Mouse (Mus musculus) CH12.LX (cell line): ENCODE results near the gene Ston1. TPM values are rescaled to one million over a fixed set of nuclear protein-coding genes. Genes with fewer than 3 reads are reported as not detected.

Source experiments
- DNase-seq: peaks from one replicate; pipeline ENCODE4 v3.0.0-alpha.2; 2013; ENCODE audit errors: extremely low read depth
- H3K27ac ChIP-seq: 2 replicates; pipeline ENCODE4 v1.5.1; 2012; ENCODE audit warnings: low read depth, mild to moderate bottlenecking, control low read depth, moderate library complexity; ENCODE audit not compliant: insufficient read depth
- H3K27me3 ChIP-seq: replicated peaks from 2 replicates; pipeline ENCODE3; 2012; ENCODE audit warnings: inconsistent platforms
- H3K36me3 ChIP-seq, 2 experiments: replicated peaks in 1 of 2; 2 replicates each; pipeline versions ENCODE3 to v1.6.1; 2012; ENCODE audit warnings: inconsistent platforms in 1 of 2, low read length in 1 of 2, mild to moderate bottlenecking in 1 of 2, mixed read lengths in 1 of 2, moderate library complexity in 1 of 2; ENCODE audit not compliant: control insufficient read depth in 1 of 2, insufficient read depth in 1 of 2
- H3K4me1 ChIP-seq, 2 experiments: 2 replicates each; pipeline ENCODE4 v1.6.1; 2012; ENCODE audit warnings: inconsistent platforms in 1 of 2, moderate library complexity in 1 of 2; ENCODE audit not compliant: insufficient read depth in 2 of 2, control insufficient read depth in 1 of 2
- H3K4me2 ChIP-seq: 2 replicates; pipeline ENCODE4 v1.6.1; 2012; ENCODE audit warnings: low read depth, mild to moderate bottlenecking, control low read depth; ENCODE audit not compliant: poor library complexity, insufficient read depth, severe bottlenecking
- H3K4me3 ChIP-seq, 3 experiments: fragments of 150-350 bp in 1 of 3; sonication (generic) in 1 of 3; replicated peaks in 1 of 3; 2 replicates each; pipeline versions ENCODE3 to v1.5.1; 2011 to 2012; ENCODE audit warnings: low read depth in 2 of 3, low read length in 2 of 3, mild to moderate bottlenecking in 2 of 3, moderate library complexity in 2 of 3, control low read depth in 1 of 3, improper control_type of control experiment in 1 of 3, inconsistent platforms in 1 of 3, mixed read lengths in 1 of 3; ENCODE audit not compliant: poor library complexity in 1 of 3
- H3K79me2 ChIP-seq: replicated peaks from 2 replicates; pipeline ENCODE4 v1.6.1; 2012; ENCODE audit warnings: mild to moderate bottlenecking, moderate library complexity; ENCODE audit not compliant: control insufficient read depth, poor library complexity, insufficient read depth, severe bottlenecking; ENCODE audit errors: extremely low read depth
- H3K9ac ChIP-seq: 2 replicates; pipeline ENCODE4 v1.6.1; 2012; ENCODE audit warnings: low read depth, mild to moderate bottlenecking, control low read depth, moderate library complexity; ENCODE audit not compliant: insufficient read depth
- H3K9me3 ChIP-seq: replicated peaks from 2 replicates; pipeline ENCODE3; 2012; ENCODE audit warnings: low read length, inconsistent platforms, mixed read lengths
- BHLHE40 ChIP-seq: IDR thresholded peaks from 2 replicates; pipeline ENCODE4 v1.6.1; 2011; ENCODE audit warnings: mild to moderate bottlenecking, low read depth, low read length, improper control_type of control experiment
- CHD1 ChIP-seq: IDR thresholded peaks from 2 replicates; pipeline ENCODE4 v1.6.1; 2012; ENCODE audit warnings: low read depth, low read length, improper control_type of control experiment, inconsistent platforms
- CTCF ChIP-seq, 2 experiments: IDR thresholded peaks in 1 of 2; conservative IDR thresholded peaks in 1 of 2; 2 replicates each; pipeline ENCODE4 v1.5.1; 2011 to 2012; ENCODE audit warnings: low read depth in 2 of 2, low read length in 2 of 2, improper control_type of control experiment in 1 of 2, inconsistent platforms in 1 of 2, mild to moderate bottlenecking in 1 of 2, moderate library complexity in 1 of 2
- ELF1 ChIP-seq: IDR thresholded peaks from 2 replicates; pipeline ENCODE4 v1.6.1; 2014; ENCODE audit warnings: low read depth, mild to moderate bottlenecking, inconsistent platforms, low read length, improper control_type of control experiment
- IRF4 ChIP-seq: IDR thresholded peaks from 2 replicates; pipeline ENCODE4 v1.6.1; 2014; ENCODE audit warnings: low read depth, mild to moderate bottlenecking, inconsistent platforms, low read length, improper control_type of control experiment
- JUN ChIP-seq: IDR thresholded peaks from 2 replicates; pipeline ENCODE4 v1.6.1; 2011; ENCODE audit warnings: low read depth, mild to moderate bottlenecking, low read length, improper control_type of control experiment, moderate library complexity; ENCODE audit not compliant: insufficient read depth
- KAT2A ChIP-seq: IDR thresholded peaks from 2 replicates; pipeline ENCODE4 v1.6.1; 2012; ENCODE audit warnings: low read length, improper control_type of control experiment, inconsistent platforms; ENCODE audit not compliant: insufficient replicate concordance
- MAZ ChIP-seq: IDR thresholded peaks from 2 replicates; pipeline ENCODE4 v1.6.1; 2012; ENCODE audit warnings: low read depth, mild to moderate bottlenecking, inconsistent platforms, low read length, improper control_type of control experiment, moderate library complexity
- MEF2A ChIP-seq: IDR thresholded peaks from 2 replicates; pipeline ENCODE4 v1.6.1; 2014; ENCODE audit warnings: low read depth, mild to moderate bottlenecking, inconsistent platforms, low read length, improper control_type of control experiment, borderline replicate concordance
- MXI1 ChIP-seq: IDR thresholded peaks from 2 replicates; pipeline ENCODE4 v1.6.1; 2011; ENCODE audit warnings: mild to moderate bottlenecking, low read depth, low read length, improper control_type of control experiment
- NRF1 ChIP-seq: IDR thresholded peaks from 2 replicates; pipeline ENCODE4 v1.6.1; 2014; ENCODE audit warnings: low read depth, mild to moderate bottlenecking, inconsistent platforms, low read length, improper control_type of control experiment, moderate library complexity
- PAX5 ChIP-seq: IDR thresholded peaks from 2 replicates; pipeline ENCODE4 v1.6.1; 2012; ENCODE audit warnings: low read length, inconsistent platforms, mixed read lengths
- SIN3A ChIP-seq: IDR thresholded peaks from 2 replicates; pipeline ENCODE4 v1.6.1; 2012; ENCODE audit warnings: low read length, improper control_type of control experiment, inconsistent platforms
- SMC3 ChIP-seq: IDR thresholded peaks from 2 replicates; pipeline ENCODE4 v1.6.1; 2011; ENCODE audit warnings: low read depth, low read length, improper control_type of control experiment
- TBP ChIP-seq: conservative IDR thresholded peaks from 2 replicates; pipeline ENCODE4 v1.6.1; 2011; ENCODE audit warnings: low read depth, low read length, improper control_type of control experiment
- ZC3H11A ChIP-seq: IDR thresholded peaks from 2 replicates; pipeline ENCODE4 v1.6.1; 2012; ENCODE audit warnings: low read depth, mild to moderate bottlenecking, inconsistent platforms, low read length, improper control_type of control experiment
- ZKSCAN1 ChIP-seq: IDR thresholded peaks from 2 replicates; pipeline ENCODE4 v1.6.1; 2012; ENCODE audit warnings: low read depth, inconsistent platforms, low read length, improper control_type of control experiment, borderline replicate concordance
- dilution Hi-C: fragments of 300-500 bp; cut with MboI; formaldehyde crosslinking; loops from 2 replicates; pipeline ENCODE4 v1.14.3; 2020; ENCODE audit warnings: low sequenced_read_pairs; ENCODE audit not compliant: extremely low pct_unique_long_range_greater_than_20kb, extremely low pct_ligation_motif_present
- in situ Hi-C: fragments of 300-500 bp; cut with MboI; formaldehyde crosslinking; loops from 3 replicates; pipeline ENCODE4 v1.14.3; 2019; ENCODE audit warnings: low sequenced_read_pairs, low pct_ligation_motif_present, low pct_unique_long_range_greater_than_20kb, mixed read lengths
- polyA plus RNA-seq: library from polyadenylated mRNA; unstranded; fragments of >175 nt; gene quantifications from 2 replicates; pipeline ENCODE4 v1.2.1, GENCODE M21; 2012; ENCODE audit warnings: low read depth; ENCODE audit not compliant: insufficient read length
- total RNA-seq, 2 experiments: library from RNA; depleted of rRNA; stranded (reverse); fragments of 300-350 nt in 1 of 2; fragments of >200 nt in 1 of 2; gene quantifications; 2 replicates each; pipeline ENCODE4 v1.2.3; 2012 to 2014

Gene Ston1
- total and polyA plus RNA-seq, 3 experiments = 0.98 to 6.0 (median 1.1) TPM

DNA sequence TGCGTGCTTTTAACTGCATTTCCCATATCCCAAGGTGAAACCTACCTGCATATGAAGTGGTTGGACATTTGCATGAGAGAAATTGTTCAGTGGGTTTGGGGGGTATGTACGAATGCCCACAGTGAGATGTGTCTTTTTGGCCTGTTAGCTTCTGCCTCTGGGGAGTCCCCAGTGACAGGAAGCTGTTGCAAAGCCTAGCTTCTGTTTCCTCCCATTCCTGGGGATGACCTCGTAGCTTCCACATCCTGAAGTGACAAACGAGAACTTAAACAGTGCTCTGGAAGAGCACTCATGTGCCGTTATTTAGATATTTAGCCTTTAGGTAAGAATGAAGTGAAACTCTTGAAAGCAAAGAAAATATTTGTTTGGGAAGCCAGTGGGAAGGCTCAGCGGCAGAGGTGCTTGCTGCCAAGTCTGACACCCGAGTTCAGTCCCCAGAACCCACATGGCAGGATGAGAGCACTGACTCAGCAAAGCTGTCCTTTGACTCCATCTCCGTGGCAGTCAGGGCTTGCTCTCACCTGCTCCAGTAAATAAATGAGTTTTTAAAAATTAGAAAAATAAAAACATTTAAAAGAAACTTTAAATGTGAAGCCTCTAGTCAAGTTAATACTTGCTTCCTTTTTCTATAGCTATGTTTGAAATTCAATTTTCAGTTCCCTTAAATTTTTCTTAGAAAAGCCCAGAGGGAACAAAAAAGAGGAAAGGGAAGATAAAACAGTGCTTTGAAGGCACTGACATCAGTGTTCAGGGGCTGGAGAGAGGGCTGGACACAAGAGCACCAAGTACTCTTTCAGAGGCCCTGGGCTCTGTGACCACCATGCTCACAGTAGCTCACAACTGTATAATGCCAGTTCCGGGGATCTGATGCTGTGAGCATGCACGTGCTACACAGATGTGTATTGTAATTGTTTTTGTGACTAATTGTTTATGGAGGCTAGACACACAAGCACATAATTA, 46.2 kb upstream of the Ston1 start (continued):
- TF ChIP-seq IRF4 = peak; percentile 73
- TF ChIP-seq SIN3A = no peak
- no peak for TF ChIP-seq CTCF (conservative IDR thresholded peaks at IDR 0.05 in 1 of 2, IDR thresholded peaks at IDR 0.05 in 1 of 2; ENCODE audit: low read depth in 2 of 2, low read length in 2 of 2)
- TF ChIP-seq TBP = peak; percentile 67; the same call in 1 of the 2 replicates
- no peak for TF ChIP-seq JUN
- TF ChIP-seq NRF1 = no peak
- peak; percentile 13; the same call in 1 of the 2 replicates for TF ChIP-seq MXI1
- 0 out of 2 replicates have a peak, but pooled peaks have one; percentile 34 for TF ChIP-seq MEF2A
- TF ChIP-seq ZC3H11A = no peak
- TF ChIP-seq PAX5 = no peak
- TF ChIP-seq ELF1 = peak; percentile 38; the same call in 1 of the 2 replicates
- no peak for TF ChIP-seq MAZ
- no peak for TF ChIP-seq ZKSCAN1
- no peak for TF ChIP-seq SMC3

DNA sequence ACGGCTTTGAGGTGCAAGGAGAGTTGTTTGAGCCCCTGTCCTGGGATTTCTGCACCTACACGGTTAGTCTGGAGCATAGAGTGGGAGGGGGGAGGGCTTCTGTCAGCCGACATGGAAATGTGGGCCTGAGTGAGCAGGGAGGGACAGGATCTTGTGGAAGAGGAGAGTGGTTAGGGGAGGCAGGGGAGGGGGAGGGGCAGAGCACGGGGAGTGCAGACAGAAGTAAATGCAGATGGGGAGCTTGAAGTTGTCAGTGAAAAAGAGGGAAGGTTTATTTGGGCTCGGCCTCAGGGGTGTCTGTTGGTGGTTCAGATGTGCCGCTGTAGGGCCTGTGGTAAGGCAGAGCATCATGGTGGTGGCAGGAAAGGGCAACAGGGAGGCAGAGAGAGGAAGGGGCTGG, 44.9 kb upstream of the Ston1 start:
- H3K4me1 ChIP-seq = peaks cover 33 to 71% of the 10 kb centered on the region in 2 experiments
- in situ Hi-C loops = no loop called here
- H3K9me3 ChIP-seq = no peaks in the 10 kb centered on the region
- peak overlapping the region; percentile 87 for H3K27ac ChIP-seq
- DNase-seq = no peak
- no peaks in the 10 kb centered on the region for H3K27me3 ChIP-seq
- no peaks in the 10 kb centered on the region for H3K79me2 ChIP-seq
- dilution Hi-C loops = no loop called here
- H3K4me2 ChIP-seq = no peak overlapping the region; the same call in 1 of the 2 replicates
- peaks cover 30 to 54% of the 10 kb centered on the region in 2 experiments for H3K36me3 ChIP-seq
- H3K9ac ChIP-seq = 0 out of 2 replicates have a peak overlapping the region, but pooled peaks have one; percentile 8
- no peak; the same call in 1 of the 2 replicates for TF ChIP-seq BHLHE40
- no peak for TF ChIP-seq SMC3
- TF ChIP-seq CHD1 = no peak
- no peak for TF ChIP-seq KAT2A
- no peak overlapping the region for H3K4me3 ChIP-seq
